Mouse (Mus musculus): Measurements from ENCODE around the gene Rab13.

Gene Rab13

DNA sequence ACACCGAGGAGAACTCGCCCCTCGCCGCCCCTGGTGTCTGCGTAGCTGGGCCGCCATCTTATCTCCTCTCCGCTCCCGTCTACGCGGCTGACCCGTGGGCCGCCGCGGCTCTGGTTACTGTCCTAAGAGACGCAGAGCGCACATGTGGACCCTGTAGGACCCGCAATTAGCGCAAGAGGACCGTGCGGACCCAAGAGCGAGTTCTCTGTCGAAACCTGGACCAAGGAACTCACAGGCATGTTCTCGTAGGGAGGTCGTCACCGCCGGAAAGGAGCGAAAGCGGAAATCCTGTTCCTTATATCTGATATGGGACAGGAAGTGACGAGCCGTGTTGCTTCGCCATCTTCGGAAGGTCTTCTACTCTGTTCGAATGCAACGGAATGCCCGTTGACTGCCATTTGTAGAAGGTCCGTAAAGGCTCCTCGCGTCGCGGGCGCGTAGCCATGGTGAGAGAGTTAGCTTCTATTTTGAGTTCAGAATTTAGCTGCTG is at the start of gene Rab13, which contains the start of gene Rps27:
Gene Rab13, plus strand, starts transcription at position 319 of the 490 bp plus-strand sequence.
Gene Rps27, minus strand, starts transcription at position 275 of the 490 bp plus-strand sequence.
- peak; percentile 97 for DNase-seq

DNA sequence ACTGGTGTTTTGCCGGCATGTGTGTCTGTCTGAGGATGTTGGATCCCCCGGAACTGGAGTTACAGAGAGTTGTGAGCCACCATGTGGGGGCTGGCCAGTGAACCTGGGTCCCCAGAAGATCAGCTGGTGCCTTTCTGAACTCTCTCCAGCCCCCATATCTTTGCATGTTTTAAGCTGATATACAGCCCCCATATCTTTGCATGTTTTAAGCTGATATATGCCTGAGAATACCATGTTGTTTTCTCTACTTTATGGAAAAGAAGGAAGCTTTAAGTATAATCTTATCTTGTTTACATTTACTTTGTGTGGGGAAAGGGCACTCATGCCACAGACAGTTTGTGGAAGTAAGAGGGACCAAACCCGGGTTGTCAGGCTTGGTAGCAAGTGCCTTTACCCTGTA is 33.9 kb upstream of the Rab13 start:
- DNase-seq, result no peak

DNA sequence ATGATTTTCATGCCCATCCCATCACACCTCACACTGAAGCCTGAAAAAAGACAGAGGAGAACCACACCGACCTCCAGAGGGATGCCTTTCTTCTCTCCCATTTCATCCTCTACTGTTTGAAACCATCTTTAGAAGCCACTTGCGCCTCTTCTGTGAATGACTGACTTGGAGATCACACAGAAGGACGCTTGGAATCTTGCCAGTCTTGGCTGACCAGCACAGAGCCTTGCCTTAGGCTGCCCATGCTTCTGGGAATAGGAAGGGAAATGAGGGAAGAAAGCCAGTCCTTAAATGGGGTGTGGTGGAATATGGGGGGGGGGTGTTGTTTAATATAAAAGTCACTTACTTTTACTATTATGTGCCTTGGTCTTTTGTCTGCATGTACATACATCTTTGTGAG is 29.9 kb upstream of the Rab13 start:
- no peak for DNase-seq

DNA sequence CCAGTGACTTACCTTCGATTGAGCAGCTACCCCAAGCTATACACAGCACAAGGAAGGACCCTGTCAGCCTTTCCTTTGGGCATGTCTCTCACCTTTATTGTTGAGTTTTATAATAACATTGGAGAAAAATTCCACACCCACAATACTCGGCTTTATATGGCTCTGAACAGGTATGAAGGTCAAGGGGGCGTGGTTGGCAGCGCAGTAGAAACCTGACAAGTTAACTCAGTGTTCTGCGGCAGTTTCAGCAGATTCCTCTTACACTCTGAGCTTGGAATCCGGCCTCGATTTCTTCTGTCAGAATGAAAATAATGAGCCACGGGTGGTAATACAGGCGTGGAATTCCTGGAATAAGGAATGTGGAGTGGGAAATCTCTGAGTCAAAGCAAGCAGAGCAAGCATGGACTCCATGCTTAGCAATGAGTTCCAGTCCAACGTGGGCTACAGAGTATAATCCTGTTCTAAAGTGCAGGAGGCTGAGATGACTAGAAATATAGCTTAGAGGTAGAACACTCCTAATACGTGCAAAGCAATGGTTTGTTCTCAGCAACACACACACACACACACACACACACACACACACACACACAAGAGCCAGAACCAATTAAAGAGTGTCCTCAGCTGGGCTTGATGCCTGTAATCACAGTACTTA is 22.5 kb upstream of the Rab13 start:
- no peak for DNase-seq

DNA sequence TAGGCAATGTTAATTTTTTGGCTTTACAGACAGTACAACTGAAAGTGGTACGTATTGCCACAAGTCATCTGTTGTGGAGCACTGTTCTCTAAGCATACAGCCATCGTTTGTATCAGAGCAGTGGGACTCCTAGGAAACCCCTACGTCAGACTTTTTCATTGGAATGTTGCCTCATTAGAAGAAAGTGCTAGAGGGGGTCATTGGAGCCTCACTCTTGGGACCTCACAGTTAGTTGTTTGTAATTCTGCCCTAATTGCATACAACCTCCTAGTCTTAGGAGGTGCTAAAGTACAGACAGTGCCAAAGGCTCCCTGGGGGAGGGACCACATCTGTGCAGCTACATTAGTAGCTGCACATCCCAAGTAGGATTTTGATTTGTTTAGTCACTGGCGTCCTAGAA is 18.7 kb upstream of the Rab13 start:
- peak; percentile 80 for DNase-seq

DNA sequence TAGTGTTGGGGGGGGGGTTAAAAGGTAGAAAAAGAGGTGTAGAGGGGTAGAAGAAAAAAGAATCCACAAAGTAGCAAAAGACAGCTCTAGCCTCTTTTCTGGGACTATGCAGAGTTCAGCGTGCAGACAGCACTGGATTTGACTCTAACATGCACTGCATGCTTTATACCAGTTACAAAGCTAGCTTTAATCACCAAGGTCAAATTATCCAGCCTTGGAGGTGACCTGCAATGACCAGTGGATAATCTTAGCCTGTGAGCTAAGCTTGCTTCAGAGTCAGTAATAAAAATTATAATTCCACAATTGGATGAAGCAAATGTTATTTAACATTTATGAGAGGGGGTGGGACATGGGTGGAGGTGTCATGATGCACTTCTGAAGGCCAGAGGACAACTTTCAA is 17.9 kb upstream of the Rab13 start:
- no peak for DNase-seq

DNA sequence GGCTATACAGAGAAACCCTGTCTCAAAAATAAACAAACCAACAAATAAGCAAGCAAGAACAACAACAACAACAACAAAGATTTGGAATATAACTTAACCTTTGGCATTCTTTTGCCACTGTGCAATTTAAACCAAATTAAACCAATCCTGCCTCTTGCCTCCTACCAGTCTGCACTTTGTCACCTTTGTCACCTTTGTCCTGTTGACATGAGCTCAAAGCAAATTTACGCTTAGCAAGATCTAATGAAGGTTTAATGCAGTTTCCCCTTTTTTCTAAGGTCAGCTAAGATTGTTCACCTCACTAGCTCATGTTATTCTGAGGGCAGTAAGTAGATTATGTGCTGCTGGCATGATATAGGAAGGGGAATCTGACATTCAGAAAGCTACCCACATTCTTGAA is 15.9 kb upstream of the Rab13 start:
- no peak for DNase-seq

DNA sequence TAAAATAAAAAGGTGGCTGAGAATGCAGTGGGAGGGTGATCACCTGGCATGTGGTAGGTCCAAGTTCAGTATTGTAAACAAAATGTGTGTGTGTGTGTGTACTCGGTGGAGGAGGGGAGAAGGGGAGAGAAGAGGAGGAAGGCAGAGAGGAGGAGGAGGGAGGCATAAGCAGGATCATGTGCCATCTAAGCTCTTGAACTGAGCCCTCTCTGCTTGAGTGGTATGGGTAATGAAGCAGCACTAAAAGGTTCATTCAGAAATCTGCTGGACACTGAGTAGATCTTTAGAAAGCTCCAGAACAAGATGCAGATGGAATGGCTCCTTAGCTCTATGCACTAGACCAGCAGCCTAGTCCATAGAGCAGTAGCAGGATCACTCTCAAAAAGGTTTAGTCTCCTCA is 10.6 kb upstream of the Rab13 start:
- DNase-seq, result peak; percentile 36

DNA sequence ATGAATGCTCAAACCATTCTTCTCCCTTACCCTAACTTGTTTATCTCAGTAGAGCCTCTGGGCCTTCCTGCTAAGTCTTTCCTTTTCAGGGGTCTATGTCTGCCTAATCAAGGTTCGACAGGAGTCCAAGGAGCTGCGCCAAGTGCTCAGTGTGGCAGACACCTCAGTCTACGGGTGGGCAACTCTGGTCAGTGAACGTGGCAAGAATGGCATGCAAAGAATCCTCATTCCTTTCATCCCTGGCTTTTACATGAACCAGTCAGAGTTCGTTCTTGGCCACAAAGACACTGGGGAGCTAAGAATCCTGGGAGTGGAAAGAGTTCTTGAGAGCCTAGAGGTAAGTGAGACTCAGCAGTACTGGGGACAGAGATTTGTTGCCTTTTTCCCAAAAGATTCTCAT is 9.9 kb upstream of the Rab13 start:
- DNase-seq, result no peak

DNA sequence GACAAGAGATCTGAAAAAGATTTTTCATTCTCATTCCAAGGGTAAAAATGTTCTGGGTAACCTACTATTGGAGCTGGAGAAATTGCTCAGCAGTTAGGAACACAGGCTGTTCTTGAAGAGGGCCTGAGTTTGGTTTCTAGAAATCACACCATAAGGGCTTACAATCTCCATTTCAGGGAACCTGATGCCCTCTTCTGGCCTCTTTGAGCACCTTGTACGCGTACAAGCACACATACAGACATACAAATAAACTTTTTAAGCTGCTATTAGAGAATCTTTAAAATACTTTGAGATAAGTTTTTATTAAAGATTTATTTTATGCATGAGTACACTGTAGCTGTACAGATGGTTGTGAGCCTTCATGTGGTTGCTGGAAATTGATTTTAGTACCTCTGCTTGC is 8.9 kb upstream of the Rab13 start:
- no peak for DNase-seq

DNA sequence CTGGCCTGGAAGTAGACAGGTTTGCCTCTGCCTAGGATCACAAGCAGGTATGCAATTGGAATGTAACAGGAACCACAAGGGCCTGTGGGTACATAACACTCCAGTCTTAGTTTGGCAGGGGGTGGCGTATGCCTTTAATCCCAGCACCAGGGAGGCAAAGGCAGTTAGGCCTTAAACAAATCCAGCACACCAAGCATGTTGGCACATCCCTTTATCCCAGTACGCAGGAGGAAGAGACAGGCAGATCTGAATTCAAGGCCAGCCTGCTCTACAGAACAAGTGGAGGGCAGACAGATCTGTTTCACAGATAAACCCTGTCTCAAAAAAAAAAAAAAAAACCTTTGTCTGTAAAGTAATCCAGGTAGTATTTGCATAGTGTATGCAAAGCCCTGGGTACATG is 4.8 kb upstream of the Rab13 start:
- DNase-seq, result no peak

DNA sequence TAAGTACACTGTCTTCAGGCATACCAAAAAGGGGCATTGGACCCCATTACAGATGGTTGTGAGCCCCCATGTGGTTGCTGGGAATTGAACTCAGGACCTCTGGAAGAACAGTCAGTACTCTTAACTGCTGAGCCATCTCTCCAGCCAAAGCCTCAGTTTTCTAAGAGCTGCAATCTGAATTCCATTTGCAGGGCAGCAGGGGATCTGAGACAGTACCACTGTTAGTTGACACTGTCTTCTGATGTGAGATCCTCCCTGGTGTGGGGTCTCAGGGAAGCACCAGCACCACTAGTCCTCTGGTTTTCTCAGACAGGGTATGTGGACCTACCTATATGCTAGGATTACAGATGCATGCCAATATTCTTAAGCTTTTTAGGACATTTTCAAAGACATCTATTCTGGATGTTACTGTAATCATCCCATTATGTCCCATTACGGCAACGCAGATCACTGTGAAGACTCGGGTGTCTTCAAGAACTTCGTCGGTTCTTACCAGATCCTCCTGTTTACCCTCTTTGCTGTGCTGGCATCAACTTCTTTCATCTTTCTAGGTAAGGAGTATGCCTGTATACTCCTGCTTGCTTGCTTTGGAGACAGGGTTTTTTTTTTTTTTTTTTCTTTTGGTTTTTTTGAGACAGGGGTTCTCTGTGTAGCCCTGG is 3.5 kb upstream of the Rab13 start:
- no peak for DNase-seq

DNA sequence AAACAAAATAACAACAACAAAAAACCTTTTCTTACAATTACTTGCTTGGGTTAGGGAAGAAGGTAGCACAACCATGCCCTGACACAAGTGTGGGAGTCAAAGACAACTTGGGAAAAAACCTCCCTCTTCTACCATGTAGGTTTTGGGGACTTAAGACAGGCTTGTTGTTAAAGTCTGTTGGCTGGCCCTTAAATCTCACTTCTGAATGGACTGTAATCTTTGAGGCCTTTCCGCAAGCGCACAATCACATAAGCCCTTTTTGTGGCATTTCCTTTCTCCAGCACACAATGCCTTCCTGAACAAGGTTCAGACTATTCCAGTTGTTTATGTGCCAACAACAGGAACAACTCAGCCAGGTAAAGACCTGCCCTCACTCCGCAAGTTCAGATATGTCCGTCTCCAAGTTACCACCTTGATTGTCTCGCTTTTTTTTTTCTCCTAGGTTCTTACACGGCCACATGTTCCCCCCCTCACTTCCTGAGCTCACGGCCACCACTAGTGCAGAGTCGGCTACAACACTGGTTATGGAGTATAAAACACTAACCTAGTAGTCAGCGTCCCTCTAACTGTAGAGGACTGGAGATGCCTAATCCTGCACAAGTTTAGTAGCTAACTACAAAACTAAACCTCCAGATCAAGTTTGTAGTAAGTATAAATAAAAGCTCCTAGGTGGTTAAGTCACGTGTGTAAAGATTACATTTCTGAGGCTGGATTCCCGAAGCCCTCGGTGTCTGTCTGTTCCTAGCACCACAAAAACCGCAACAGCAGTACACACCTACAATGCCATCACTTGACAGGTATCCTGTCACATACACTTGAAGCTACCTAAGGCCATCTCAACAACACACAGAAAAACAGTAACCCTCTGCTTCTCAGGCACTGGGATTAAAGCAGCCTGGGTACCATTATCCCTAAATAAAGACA is 1.8 kb upstream of the Rab13 start:
- DNase-seq, result no peak

DNA sequence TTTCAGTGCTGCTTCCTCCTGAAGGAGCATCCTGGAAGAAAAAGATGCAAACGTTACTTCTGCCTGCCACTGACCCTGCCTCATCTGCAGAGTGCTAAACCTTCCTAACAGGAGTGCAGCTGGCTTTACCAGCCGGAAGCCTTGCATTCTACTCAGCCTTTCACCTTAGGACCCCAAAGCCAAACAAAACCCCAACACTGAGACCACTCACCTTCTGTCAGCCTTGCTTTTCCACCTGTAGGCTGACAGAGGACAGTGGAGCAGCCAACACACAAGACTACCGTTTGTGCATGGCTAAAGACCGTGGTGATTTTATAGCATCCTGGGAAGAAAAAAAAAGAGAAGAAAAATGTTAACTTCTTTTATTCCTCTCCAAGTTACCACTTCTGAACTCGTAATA is 772 bp upstream of the Rab13 start:
- no peak for DNase-seq

DNA sequence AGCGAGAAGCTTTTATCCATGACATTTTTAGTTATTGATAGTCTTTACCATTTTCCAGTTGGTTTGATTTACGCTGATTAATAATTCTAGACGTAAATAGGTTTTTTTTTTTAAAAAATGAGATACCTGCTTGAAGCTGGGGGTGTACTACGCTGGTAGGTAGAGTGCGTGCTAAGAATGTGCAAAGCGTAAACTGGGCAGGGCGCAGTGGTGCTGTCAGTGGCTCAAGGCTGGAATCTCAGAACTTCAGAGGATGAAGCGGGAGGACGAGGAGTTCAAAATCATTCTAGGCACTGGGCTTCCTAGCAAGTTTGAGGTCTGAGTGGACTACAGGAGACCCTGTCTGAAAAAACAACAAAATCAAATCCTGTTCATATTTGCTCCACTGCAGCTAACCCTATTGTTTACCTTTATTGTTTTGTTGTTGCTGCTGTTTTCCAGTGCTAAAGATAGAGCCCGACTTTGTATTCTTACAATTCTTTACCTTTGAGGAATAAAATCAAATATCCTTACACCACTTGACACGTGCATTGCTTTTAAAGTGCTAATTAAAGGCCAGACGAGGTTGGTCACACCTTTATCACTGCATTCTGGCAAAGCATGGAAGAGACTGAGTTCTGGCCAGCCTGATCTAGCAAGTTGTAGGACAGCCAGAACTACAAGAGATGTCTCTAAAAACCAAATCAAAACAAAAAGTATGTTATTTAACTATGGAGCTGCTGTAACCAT is 625 bp downstream of the Rab13 start:
- no peak for DNase-seq

DNA sequence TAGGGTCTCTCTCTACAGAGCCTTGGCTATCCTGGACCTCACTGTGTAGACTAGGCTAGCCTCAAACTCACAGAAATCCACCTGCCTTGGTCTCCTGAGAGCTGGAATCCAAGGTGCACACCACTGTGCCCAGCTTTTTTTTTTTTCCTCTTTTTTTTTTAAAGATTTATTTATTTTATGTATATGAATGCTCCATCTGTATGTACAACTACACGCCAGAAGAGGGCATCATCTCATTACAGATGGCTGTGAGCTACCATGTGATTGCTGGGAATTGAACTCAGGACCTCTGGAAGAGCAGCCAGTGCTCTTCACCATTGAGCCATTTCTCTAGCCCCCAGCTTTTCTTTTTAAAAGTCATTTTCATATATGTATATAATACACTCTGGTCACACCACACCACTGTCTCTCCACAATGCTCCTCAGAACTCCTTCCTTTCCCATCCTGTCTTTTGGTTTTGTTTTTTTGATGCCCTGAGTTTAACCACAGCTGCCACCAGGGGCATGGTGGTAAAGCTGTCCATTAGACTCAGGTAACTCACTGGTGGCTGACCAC is 2.4 kb downstream of the Rab13 start:
- peak; percentile 20 for DNase-seq

DNA sequence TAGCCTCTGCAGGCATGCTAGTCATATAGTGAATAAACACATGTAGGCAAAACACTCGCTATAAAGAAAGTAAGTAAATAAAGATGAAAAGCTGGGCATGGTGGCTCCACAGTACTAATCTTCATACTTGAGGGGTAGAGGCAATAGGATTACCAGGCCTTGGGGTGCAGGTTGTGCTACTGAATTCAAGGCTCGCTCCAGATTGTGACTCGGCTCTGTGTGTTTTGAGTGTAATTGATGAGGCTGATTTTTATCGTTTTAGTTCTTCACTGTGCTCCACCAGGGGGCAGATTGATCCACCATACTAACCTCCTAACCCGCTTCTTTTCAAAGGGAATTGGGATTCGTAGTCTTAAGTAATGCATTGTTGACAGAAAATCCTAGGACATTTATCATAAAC is 6.6 kb downstream of the Rab13 start:
- peak; percentile 85 for DNase-seq

DNA sequence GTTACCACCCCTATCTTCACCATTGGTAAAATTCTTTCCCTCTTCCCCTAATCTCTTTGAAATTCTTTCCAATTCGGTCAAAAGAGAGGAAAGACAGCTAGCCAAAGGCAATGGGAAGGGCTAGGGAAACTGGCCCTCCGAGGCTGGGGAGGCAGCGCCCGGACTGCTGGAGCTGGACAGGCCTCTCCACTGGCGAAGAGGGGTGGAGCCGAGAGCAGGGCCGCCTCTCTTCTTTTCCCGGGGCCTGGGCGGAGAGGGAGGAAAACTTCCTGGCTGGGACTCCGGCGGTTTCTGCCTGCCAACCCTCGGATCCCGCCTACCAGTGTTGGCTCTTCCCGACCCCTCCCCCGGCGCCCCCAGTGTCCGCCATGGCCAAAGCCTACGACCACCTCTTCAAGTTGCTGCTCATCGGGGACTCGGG is 7.0 kb downstream of the Rab13 start:
- peak; percentile 70 for DNase-seq

DNA sequence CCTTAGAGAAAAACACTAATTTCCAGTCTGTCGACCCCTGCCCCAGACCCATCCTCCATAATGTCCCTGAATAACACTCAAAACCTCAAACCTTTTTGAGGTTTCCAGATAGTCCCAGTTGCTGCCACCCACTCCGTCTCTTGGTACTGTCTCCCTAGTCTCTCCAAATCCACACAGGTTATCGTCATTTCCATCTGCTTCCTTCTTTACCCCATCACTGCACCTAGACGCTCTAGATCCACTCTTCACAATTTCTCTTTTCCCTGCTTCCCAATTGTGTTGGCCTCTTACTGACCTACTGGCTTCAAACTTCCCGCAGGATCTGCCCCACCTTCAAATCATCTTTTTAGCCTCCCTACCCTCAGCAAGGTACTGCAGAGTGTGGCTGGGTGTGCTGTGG is 7.6 kb downstream of the Rab13 start:
- no peak for DNase-seq

DNA sequence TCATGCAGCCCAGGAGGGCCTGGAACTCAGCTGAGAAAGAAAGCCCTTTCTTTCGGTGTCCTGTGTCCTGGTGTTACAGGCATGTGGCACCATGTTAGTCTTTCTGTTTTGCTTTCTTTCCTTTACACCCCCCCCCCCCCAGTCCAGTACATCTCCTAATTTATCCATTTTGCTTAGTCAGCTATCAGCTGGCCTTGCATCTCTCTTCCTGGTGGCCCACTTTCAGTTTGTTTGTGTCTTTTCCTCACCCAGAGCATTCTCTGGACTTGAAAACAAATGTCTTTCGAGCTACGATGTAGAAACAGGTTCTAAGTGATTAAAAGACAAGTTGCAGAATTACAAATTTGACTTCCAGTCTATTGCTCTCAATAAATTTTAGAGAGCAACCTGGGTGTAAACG is 9.0 kb downstream of the Rab13 start:
- DNase-seq, result no peak

DNA sequence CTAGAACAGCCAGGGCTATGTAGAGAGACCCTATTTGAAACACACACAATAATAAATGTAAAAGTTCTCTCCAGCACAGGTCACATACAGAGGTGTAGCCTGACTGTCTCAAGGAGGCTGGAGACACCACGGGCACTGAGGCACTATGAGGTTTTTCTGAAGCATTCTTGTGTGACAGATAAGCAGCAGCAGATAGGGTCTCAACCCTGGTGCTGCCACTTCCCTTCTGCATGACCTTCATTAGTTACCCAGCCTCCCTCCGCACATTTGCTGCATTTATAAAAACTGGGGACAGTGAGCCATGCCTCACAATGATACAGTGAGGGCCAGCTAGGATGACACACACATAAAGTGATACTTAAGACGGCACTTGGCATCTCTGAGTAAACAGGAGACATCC is 9.4 kb downstream of the Rab13 start:
- DNase-seq, result no peak

DNA sequence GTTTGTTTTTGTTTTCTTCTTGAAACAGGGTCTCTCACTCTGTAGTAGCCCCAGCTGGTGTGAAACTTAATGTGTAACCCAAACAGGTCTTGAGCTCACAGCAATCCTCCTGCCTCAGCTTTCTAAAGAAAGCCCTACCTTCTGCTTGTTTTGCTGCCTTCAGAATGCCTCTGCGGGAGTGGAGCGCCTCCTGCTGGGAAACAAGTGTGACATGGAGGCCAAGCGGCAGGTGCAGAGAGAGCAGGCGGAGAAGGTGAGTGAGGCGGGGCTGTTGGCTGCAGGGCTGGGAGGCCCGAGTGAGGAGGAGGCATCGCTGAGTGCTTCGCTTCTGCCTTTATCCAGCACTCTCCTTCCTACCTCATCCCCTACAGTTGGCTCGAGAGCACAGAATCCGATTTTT is 10.8 kb downstream of the Rab13 start:
- no peak for DNase-seq

DNA sequence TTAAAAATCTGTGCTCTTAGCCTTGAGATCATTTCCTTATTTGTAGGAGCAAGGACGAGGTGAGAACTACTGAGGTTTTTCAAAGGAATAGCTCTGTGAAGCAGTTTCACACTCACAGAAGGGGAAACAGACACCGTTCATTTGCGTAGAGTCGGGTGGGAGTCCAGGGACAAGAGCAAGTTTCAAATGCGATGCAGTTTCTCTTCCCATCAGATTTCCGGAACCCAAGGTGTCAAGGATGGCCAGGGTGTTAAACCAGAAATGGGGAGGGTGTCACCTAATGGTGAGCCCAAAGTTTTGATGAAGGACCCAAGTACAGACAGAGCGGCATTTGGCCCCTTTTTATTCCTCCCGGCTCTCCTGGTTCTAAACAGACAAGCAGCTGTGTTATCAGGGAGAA is 17.6 kb downstream of the Rab13 start:
- no peak for DNase-seq
